Mouse (Mus musculus): ENCODE measurements around the gene Akap1.

- TF ChIP-seq CTCF (IDR thresholded peaks at IDR 0.05) (no peak), EP300 (IDR thresholded peaks at IDR 0.05; ENCODE audit: insufficient read depth, low read depth, low read length) (no peak)
These were observed 38.4 kb upstream of the Akap1 start for GRCm38 (mm10) chr11:88902762-88903161.

All from heart, adult 2 months (tissue).